Mouse (Mus musculus): ENCODE data around the gene Gm20489. TPM values are rescaled to one million over a fixed set of nuclear protein-coding genes. Genes with fewer than 3 reads are reported as not detected.

Gene Gm20489
- not detected for total RNA-seq (2023)

GRCm38 (mm10) chrX:101268755-101269124, at the start of gene Gm20489:
Gene Gm20489, minus strand, starts transcription at chrX:101269023.

GRCm38 (mm10) chrX:101299055-101299454, 30.2 kb upstream of the Gm20489 start, which contains the start of gene Nlgn3:
Gene Nlgn3, plus strand, starts transcription at chrX:101299168.

GRCm38 (mm10) chrX:101273875-101274738, 5.3 kb upstream of the Gm20489 start, which contains the start of gene Med12:
Gene Med12, plus strand, starts transcription at chrX:101274030.

GRCm38 (mm10) chrX:101268025-101268754, 633 bp downstream of the Gm20489 start, which contains the start of gene Il2rg:
Gene Il2rg, minus strand, starts transcription at chrX:101268255.

GRCm38 (mm10) chrX:101263892-101264291, 4.9 kb downstream of the Gm20489 start, which contains the start of gene Gm614:
Gene Gm614, minus strand, starts transcription at chrX:101263992.

GRCm38 (mm10) chrX:101253952-101254729, 14.7 kb downstream of the Gm20489 start, which contains the start of gene Foxo4:
Gene Foxo4, plus strand, starts transcription at chrX:101254528.

GRCm38 (mm10) chrX:101221834-101222795, 46.7 kb downstream of the Gm20489 start, which contains the start of gene Snx12:
Gene Snx12, minus strand, starts transcription at chrX:101222563.

Other genes starting within 250 kb of the Gm20489 start
- not detected for gene Tex11, start 209.4 kb downstream of the Gm20489 start, total RNA-seq (2023)
- gene Slc7a3, start 183.0 kb downstream of the Gm20489 start, total RNA-seq (2023), result not detected
- gene Snx12, start 46.5 kb downstream of the Gm20489 start, total RNA-seq (2023), result 10 to 100 TPM; 38.0 to 39.1 TPM
- 10 to 100 TPM; 29.8 to 31.4 TPM for gene Foxo4, start 14.5 kb downstream of the Gm20489 start, total RNA-seq (2023)
- gene Gm614, start 5.0 kb downstream of the Gm20489 start, total RNA-seq (2023), result 10 to 100 TPM; 11.3 to 11.6 TPM
- 100 to 1,000 TPM; 204 to 231 TPM for gene Il2rg, start 768 bp downstream of the Gm20489 start, total RNA-seq (2023)
- gene Med12, start 5.0 kb upstream of the Gm20489 start, total RNA-seq (2023), result 100 to 1,000 TPM in 1 of 2 experiments, 10 to 100 TPM in 1; 96.4 to 106 TPM
- not detected for gene Nlgn3, start 30.1 kb upstream of the Gm20489 start, total RNA-seq (2023)
- gene Gjb1, start 107.4 kb upstream of the Gm20489 start, total RNA-seq (2023), result not detected
- 10 to 100 TPM; 24.2 to 26.7 TPM for gene Zmym3, start 151.8 kb upstream of the Gm20489 start, total RNA-seq (2023)
- gene Nono, start 160.3 kb upstream of the Gm20489 start, total RNA-seq (2023), result 100 to 1,000 TPM; 173 to 190 TPM
- gene Itgb1bp2, start 180.1 kb upstream of the Gm20489 start, total RNA-seq (2023), result under 1 TPM; 0.71 to 0.91 TPM